Mouse (Mus musculus) bone marrow, adult 2 months (tissue): ENCODE data around the gene E030018B13Rik.

Source experiments
- CTCF ChIP-seq: fragments of 200-500 bp; IDR thresholded peaks from 2 replicates; pipeline ENCODE4 v1.5.1; 2011; ENCODE audit warnings: low read length, control low read depth; ENCODE audit not compliant: control insufficient read depth, insufficient read depth
- POLR2A ChIP-seq: fragments of 200-500 bp; IDR thresholded peaks from 2 replicates; pipeline ENCODE4 v1.6.1; 2011; ENCODE audit warnings: low read depth, mild to moderate bottlenecking, control low read depth, low read length, borderline replicate concordance; ENCODE audit not compliant: control insufficient read depth

- TF ChIP-seq POLR2A (no peak), CTCF (no peak)
Measured at GRCm38 (mm10) chr7:63927121-63927520, 10.5 kb downstream of the E030018B13Rik start.
